Mouse (Mus musculus) B cell, adult 2 months (primary cell): Measurements from ENCODE around the gene Cntnap1.

ENCODE experiments used
- DNase-seq, 2 experiments: peaks; one replicate each; pipeline ENCODE4 v3.0.0; 2022

Cntnap1 gene

GRCm38 (mm10) chr11:101187541-101187940 is 17.2 kb downstream of the Cntnap1 start:
- no peak for DNase-seq

DNA sequence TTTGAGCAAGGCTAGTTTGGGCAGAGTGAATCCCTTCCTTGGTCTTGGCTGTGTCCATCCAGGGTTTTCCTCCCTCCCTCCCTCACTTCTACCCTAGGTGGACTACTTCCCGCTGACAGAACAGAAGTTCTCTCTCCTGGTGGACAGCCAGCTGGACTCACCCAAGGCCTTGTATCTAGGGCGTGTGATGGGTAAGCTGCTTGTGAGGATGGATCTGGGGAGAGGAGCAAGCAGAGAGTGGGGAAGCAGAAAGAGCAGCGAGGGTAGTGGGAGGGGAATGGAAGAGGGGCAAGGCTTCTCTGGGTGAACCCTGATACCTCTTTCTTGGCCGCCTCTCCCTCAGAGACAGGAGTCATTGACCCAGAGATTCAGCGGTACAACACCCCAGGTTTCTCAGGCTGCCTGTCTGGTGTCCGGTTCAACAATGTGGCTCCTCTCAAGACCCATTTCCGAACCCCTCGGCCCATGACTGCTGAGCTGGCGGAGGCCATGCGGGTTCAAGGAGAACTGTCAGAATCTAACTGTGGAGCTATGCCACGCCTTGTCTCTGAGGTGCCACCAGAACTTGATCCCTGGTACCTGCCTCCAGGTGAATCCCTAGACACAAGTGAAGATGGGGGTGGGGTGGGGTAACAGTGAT is 18.0 kb downstream of the Cntnap1 start:
- no peak for DNase-seq

GRCm38 (mm10) chr11:101189495-101190180 is 19.3 kb downstream of the Cntnap1 start:
- DNase-seq: no peak

- no peak for DNase-seq
Measured at GRCm38 (mm10) chr11:101190181-101190912, 20.0 kb downstream of the Cntnap1 start.

GRCm38 (mm10) chr11:101190913-101191907 is 20.9 kb downstream of the Cntnap1 start:
- DNase-seq: no peak

GRCm38 (mm10) chr11:101191919-101192470 is 21.7 kb downstream of the Cntnap1 start:
- DNase-seq: no peak

GRCm38 (mm10) chr11:101192646-101193045 is 22.3 kb downstream of the Cntnap1 start:
- DNase-seq: no peak

- no peak for DNase-seq
Measured at GRCm38 (mm10) chr11:101193076-101193475, 22.8 kb downstream of the Cntnap1 start.

DNA sequence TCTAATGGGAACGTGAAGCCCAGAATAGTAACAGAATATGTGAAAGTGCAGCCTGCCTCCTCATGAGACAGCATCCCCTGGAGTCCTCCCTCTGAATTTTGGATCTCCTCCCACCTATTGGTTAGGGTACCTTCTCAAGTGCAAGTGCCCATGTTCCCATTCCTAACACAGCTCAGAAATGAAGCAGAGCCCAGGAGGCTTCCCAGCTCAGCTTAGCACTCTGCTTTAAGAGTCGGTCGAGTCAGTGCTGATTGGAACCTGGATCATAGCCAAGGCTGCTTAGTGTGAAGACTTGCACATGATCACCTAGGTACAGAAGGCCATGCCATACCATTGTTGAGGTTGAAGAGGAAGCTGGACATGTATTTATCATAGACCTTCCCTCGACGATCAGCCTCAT is 23.8 kb downstream of the Cntnap1 start:
- DNase-seq: no peak

DNA sequence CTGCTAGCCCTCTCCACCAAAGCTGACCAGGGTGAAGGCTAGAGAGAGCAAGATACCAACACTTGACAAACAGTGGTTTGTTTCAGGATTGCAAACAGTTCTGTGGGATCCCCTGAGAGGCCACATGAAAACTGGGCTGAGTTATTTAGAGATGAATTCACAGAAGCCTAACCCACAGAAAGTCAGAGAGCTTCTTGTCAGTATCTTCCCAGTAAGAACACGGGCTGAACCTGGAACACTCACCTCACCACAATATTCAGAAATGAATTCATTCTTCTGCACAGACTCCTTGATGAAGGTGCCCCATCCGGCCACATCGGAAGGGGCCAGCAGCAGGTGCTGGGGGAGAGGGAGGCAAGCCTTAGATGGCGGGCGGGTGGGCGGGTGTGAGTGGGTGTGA is 24.3 kb downstream of the Cntnap1 start:
- DNase-seq: no peak

- DNase-seq: no peak
Measured at GRCm38 (mm10) chr11:101195101-101195500, 24.8 kb downstream of the Cntnap1 start.

- DNase-seq: no peak
Measured at GRCm38 (mm10) chr11:101195571-101195970, 25.2 kb downstream of the Cntnap1 start.

DNA sequence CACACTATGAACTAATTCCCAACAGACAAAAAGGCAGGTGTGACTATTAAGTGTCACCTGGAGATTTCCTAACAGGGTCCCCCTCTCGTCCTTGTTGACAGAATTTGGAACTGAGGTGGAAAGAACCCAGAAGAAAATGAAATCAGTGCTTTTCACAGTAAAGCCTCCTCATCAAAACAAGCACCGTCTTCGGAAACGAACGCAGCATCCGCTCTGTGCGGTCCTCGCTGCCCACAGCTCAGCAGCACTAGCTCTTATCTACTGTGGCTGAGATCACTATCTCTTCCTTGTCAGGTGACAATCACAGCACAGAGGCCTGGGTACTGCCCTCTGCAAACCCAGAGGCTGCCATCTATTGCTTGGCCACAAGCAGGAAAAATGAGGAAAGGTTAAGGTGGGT is 25.9 kb downstream of the Cntnap1 start:
- DNase-seq: no peak

- DNase-seq: no peak
Measured at GRCm38 (mm10) chr11:101199555-101199954, 29.2 kb downstream of the Cntnap1 start.

- peak; percentile 50 to 55 for DNase-seq
Measured at GRCm38 (mm10) chr11:101200986-101201385, 30.7 kb downstream of the Cntnap1 start.

- peak; percentile 40 to 51 for DNase-seq
Measured at GRCm38 (mm10) chr11:101211970-101212369, 41.6 kb downstream of the Cntnap1 start.

DNA sequence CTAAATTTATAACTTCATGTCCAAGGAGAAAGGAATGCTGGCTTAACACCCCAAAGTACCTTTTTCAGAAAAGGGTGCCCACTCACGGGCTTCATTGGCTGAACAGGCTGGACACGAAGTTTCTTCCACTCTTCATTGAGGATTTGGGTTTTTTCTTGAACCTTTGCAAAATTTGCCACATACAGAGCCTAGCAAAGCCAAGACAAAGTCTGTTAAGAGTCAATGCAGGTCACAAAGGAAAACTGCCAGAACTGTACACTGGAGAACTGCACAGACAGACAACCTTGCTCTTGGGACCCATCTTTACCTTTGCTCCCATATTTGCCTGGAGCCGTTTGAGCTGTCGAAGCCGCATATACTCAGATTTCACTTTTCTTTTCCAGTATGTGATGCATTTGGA is 46.6 kb downstream of the Cntnap1 start:
- DNase-seq: no peak

DNA sequence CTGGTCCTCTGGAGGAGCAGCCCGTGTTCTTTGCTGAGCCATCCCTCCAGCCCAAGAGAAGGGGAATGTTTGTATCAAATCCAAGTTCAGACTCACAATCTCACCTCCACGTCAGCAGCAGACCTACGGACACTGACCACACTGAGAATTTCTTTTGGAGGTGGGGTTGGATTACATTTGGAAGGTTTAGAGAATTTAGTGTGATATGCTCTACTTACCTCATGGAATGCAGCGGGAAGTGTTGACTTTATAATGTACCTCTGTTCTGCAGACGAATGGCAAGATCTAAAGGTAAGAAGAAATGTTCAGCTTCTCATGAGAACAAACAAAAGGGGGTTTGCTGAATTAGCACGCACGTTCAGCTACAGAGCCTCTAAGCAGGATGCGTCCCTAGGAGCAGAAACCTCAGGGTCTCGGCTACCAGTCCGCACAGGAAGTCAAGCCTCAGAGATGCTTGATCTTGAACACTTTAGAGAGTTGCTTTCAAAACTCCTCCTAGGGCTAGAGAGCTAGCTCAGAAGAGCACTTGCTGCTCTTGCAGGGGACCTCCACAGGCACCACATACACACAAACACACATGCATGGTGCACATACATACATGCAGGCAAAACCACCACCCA is 48.2 kb downstream of the Cntnap1 start:
- DNase-seq: no peak

DNA sequence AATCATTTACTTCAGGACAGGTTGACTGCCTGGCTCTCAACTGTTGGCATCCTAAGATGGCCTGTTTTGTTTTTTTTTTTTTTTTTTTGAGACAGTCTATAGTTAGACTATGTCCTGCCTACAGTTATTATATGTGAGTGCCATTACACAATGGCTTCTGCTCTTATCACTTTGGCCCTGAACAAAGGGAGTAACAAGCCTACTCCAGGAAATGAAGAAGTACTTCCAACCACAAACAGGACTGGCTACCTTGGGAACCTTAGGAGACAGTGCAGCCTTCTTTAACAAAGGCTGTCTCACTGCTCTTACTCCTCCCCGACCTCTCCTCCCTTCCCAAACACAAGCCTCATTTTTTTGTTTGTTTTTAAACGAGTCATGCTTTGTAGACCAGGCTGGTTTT is 50.5 kb downstream of the Cntnap1 start:
- DNase-seq: no peak

- DNase-seq: peak; percentile 9 to 14
Measured at GRCm38 (mm10) chr11:101221306-101221986, 51.1 kb downstream of the Cntnap1 start.

- DNase-seq: no peak
Measured at GRCm38 (mm10) chr11:101224337-101224736, 54.0 kb downstream of the Cntnap1 start.
